Mouse (Mus musculus) brain, embryonic 18.5 days (tissue): Measurements from ENCODE around the gene Gm20825.
"Not testable (repeated sequence)": the region's sequence is repeated elsewhere in the genome, so short reads cannot be mapped to it uniquely, and the experiment has no call there.

Source experiments
- DNase-seq: peaks from one replicate; pipeline ENCODE4 v3.0.0-alpha.2; 2012; ENCODE audit warnings: low read depth, low spot score

Gene Gm20825

GRCm38 (mm10) chrY:8071407-8071806 lies at the start of gene Gm20825:
TSS of gene Gm20825 (minus strand) at chrY:8071507.
- DNase-seq: not testable (repeated sequence)
